ENCODE assay signal across 8 mouse cellular contexts in genomic region chr1:177321655-177322306, GRCm38 (mm10).
DNase-seq lines count a peak whose midpoint lies in the region; ATAC-seq and TF ChIP-seq lines count a peak whose summit lies in the region.

No protein-coding gene starts in this region.

- DNase-seq in lung, postnatal 0 days (ENCODE audit: low spot score): no peak
- DNase-seq in brain, adult 2 months (ENCODE audit: low read depth, low spot score): peak; percentile 89
- DNase-seq in midbrain, embryonic 10.5 days (ENCODE audit: low spot score): peak; percentile 37
- DNase-seq in urinary bladder, adult 2 months (ENCODE audit: low spot score): no peak
- DNase-seq in yolk sac, embryonic 10.5 days (ENCODE audit: low spot score): no peak
- no peak for DNase-seq in lung, adult 2 months

- no peaks in the 10 kb centered on the region for H3K36me3 ChIP-seq in lung, embryonic 15.5 days
- H3K36me3 ChIP-seq in lung, postnatal 0 days (ENCODE audit: insufficient read depth, low read length): no peaks in the 10 kb centered on the region
- H3K36me3 ChIP-seq in embryonic facial prominence, embryonic 12.5 days: no peaks in the 10 kb centered on the region
- H3K36me3 ChIP-seq in midbrain, embryonic 10.5 days: no peaks in the 10 kb centered on the region

- 59% methylated on average over 5 of the region's 5 CpGs for WGBS in lung, embryonic 15.5 days
- 45% methylated on average over 5 of the region's 5 CpGs for WGBS in lung, postnatal 0 days
- 40% methylated on average over 5 of the region's 5 CpGs for WGBS in embryonic facial prominence, embryonic 12.5 days
- 30% methylated on average over 5 of the region's 5 CpGs for WGBS in midbrain, embryonic 10.5 days
- WGBS in lung, adult 2 months: 57% methylated on average over 5 of the region's 5 CpGs

- no peak for TF ChIP-seq EP300 in lung, postnatal 0 days (IDR thresholded peaks at IDR 0.05)

- TF ChIP-seq POLR2A in lung, adult 2 months (IDR thresholded peaks at IDR 0.05; ENCODE audit: borderline replicate concordance, extremely low read depth, low read depth, low read length): no peak

- H3K4me3 ChIP-seq in lung, embryonic 15.5 days: no peak overlapping the region
- H3K4me3 ChIP-seq in lung, postnatal 0 days (ENCODE audit: low read depth, low read length): no peak overlapping the region
- H3K4me3 ChIP-seq in embryonic facial prominence, embryonic 12.5 days: no peak overlapping the region
- H3K4me3 ChIP-seq in midbrain, embryonic 10.5 days: peak overlapping the region; percentile 58
- H3K4me3 ChIP-seq in lung, adult 2 months (replicated peaks; ENCODE audit: extremely low read depth, low read depth, low read length): no peak overlapping the region

- no peak overlapping the region for H3K9ac ChIP-seq in lung, embryonic 15.5 days
- no peak overlapping the region for H3K9ac ChIP-seq in lung, postnatal 0 days (replicated peaks; ENCODE audit: low read depth)
- no peak overlapping the region for H3K9ac ChIP-seq in embryonic facial prominence, embryonic 12.5 days

- ATAC-seq in lung, embryonic 15.5 days (ENCODE audit: borderline replicate concordance, extremely low read depth, low FRiP score, low TSS enrichment): no peak
- no peak for ATAC-seq in lung, postnatal 0 days
- ATAC-seq in embryonic facial prominence, embryonic 12.5 days (ENCODE audit: insufficient number of reproducible peaks, insufficient read depth, low FRiP score, low TSS enrichment): peak; percentile 43; the same call in 1 of the 2 replicates

- H3K27ac ChIP-seq in lung, embryonic 15.5 days: no peak overlapping the region
- no peak overlapping the region for H3K27ac ChIP-seq in lung, postnatal 0 days (ENCODE audit: low read length)
- H3K27ac ChIP-seq in embryonic facial prominence, embryonic 12.5 days: no peak overlapping the region
- H3K27ac ChIP-seq in midbrain, embryonic 10.5 days (replicated peaks): peak overlapping the region; percentile 93

- no peak for TF ChIP-seq CTCF in lung, postnatal 0 days (IDR thresholded peaks at IDR 0.05)
- no peak for TF ChIP-seq CTCF in lung, adult 2 months (IDR thresholded peaks at IDR 0.05; ENCODE audit: insufficient read depth, low read length)

- H3K4me1 ChIP-seq in lung, embryonic 15.5 days: peaks cover 3% of the 10 kb centered on the region; the same call in 1 of the 2 replicates
- no peaks in the 10 kb centered on the region for H3K4me1 ChIP-seq in lung, postnatal 0 days (ENCODE audit: insufficient read depth, low read depth, low read length)
- 0 out of 2 replicates have a peak, but pooled peaks cover 2% of the 10 kb centered on the region for H3K4me1 ChIP-seq in embryonic facial prominence, embryonic 12.5 days
- peaks cover 31% of the 10 kb centered on the region for H3K4me1 ChIP-seq in midbrain, embryonic 10.5 days
- no peaks in the 10 kb centered on the region for H3K4me1 ChIP-seq in lung, adult 2 months (ENCODE audit: control insufficient read depth, insufficient read depth, low read length)

- no peaks in the 10 kb centered on the region for H3K27me3 ChIP-seq in lung, embryonic 15.5 days
- H3K27me3 ChIP-seq in lung, postnatal 0 days (replicated peaks; ENCODE audit: insufficient read depth, low read length): no peaks in the 10 kb centered on the region
- peaks cover 4% of the 10 kb centered on the region; the same call in 1 of the 2 replicates for H3K27me3 ChIP-seq in embryonic facial prominence, embryonic 12.5 days
- no peaks in the 10 kb centered on the region for H3K27me3 ChIP-seq in midbrain, embryonic 10.5 days (ENCODE audit: low read depth, poor library complexity, severe bottlenecking)

- H3K4me2 ChIP-seq in lung, embryonic 15.5 days: peak overlapping the region; percentile 89; the same call in 1 of the 2 replicates
- H3K4me2 ChIP-seq in lung, postnatal 0 days (replicated peaks; ENCODE audit: low read depth, low read length): no peak overlapping the region
- H3K4me2 ChIP-seq in embryonic facial prominence, embryonic 12.5 days (replicated peaks): no peak overlapping the region

- H3K9me3 ChIP-seq in lung, embryonic 15.5 days: no peaks in the 10 kb centered on the region
- H3K9me3 ChIP-seq in lung, postnatal 0 days (ENCODE audit: low read length): no peaks in the 10 kb centered on the region
- no peaks in the 10 kb centered on the region for H3K9me3 ChIP-seq in embryonic facial prominence, embryonic 12.5 days
- H3K9me3 ChIP-seq in midbrain, embryonic 10.5 days (replicated peaks): no peaks in the 10 kb centered on the region; the same call in 1 of the 2 replicates

Comparison
In these comparisons a context has a peak if more than half of its experiments do, and no peak if none do; other contexts are left out.
1. DNase-seq: peak in brain, adult 2 months (single experiment) and midbrain, embryonic 10.5 days (single experiment); none in lung, postnatal 0 days (single experiment), urinary bladder, adult 2 months (single experiment), yolk sac, embryonic 10.5 days (single experiment) and lung, adult 2 months (single experiment).